Mouse (Mus musculus): Measurements from ENCODE around the gene Mrpl54.

- TF ChIP-seq CTCF (conservative IDR thresholded peaks at IDR 0.05; ENCODE audit: insufficient read depth, insufficient read length, low read depth, low read length): no peak
- no peak for TF ChIP-seq POLR2A (IDR thresholded peaks at IDR 0.05; ENCODE audit: low read depth, low read length)
These were observed 40.3 kb upstream of the Mrpl54 start for GRCm38 (mm10) chr10:81306837-81307682.

Data from kidney, adult 2 months (tissue).